Mouse (Mus musculus) CH12.LX (cell line): ENCODE results near the gene Rrp12. TPM values are rescaled to one million over a fixed set of nuclear protein-coding genes. Genes with fewer than 3 reads are reported as not detected.

Experiments
- DNase-seq: peaks from one replicate; pipeline ENCODE4 v3.0.0-alpha.2; 2013; ENCODE audit errors: extremely low read depth
- H3K27ac ChIP-seq: 2 replicates; pipeline ENCODE4 v1.5.1; 2012; ENCODE audit warnings: low read depth, mild to moderate bottlenecking, control low read depth, moderate library complexity; ENCODE audit not compliant: insufficient read depth
- H3K27me3 ChIP-seq: replicated peaks from 2 replicates; pipeline ENCODE3; 2012; ENCODE audit warnings: inconsistent platforms
- H3K36me3 ChIP-seq, 2 experiments: replicated peaks in 1 of 2; 2 replicates each; pipeline versions ENCODE3 to v1.6.1; 2012; ENCODE audit warnings: inconsistent platforms in 1 of 2, low read length in 1 of 2, mild to moderate bottlenecking in 1 of 2, mixed read lengths in 1 of 2, moderate library complexity in 1 of 2; ENCODE audit not compliant: control insufficient read depth in 1 of 2, insufficient read depth in 1 of 2
- H3K4me1 ChIP-seq, 2 experiments: 2 replicates each; pipeline ENCODE4 v1.6.1; 2012; ENCODE audit warnings: inconsistent platforms in 1 of 2, moderate library complexity in 1 of 2; ENCODE audit not compliant: insufficient read depth in 2 of 2, control insufficient read depth in 1 of 2
- H3K4me2 ChIP-seq: 2 replicates; pipeline ENCODE4 v1.6.1; 2012; ENCODE audit warnings: low read depth, mild to moderate bottlenecking, control low read depth; ENCODE audit not compliant: poor library complexity, insufficient read depth, severe bottlenecking
- H3K4me3 ChIP-seq, 3 experiments: fragments of 150-350 bp in 1 of 3; sonication (generic) in 1 of 3; replicated peaks in 1 of 3; 2 replicates each; pipeline versions ENCODE3 to v1.5.1; 2011 to 2012; ENCODE audit warnings: low read depth in 2 of 3, low read length in 2 of 3, mild to moderate bottlenecking in 2 of 3, moderate library complexity in 2 of 3, control low read depth in 1 of 3, improper control_type of control experiment in 1 of 3, inconsistent platforms in 1 of 3, mixed read lengths in 1 of 3; ENCODE audit not compliant: poor library complexity in 1 of 3
- H3K79me2 ChIP-seq: replicated peaks from 2 replicates; pipeline ENCODE4 v1.6.1; 2012; ENCODE audit warnings: mild to moderate bottlenecking, moderate library complexity; ENCODE audit not compliant: control insufficient read depth, poor library complexity, insufficient read depth, severe bottlenecking; ENCODE audit errors: extremely low read depth
- H3K9ac ChIP-seq: 2 replicates; pipeline ENCODE4 v1.6.1; 2012; ENCODE audit warnings: low read depth, mild to moderate bottlenecking, control low read depth, moderate library complexity; ENCODE audit not compliant: insufficient read depth
- H3K9me3 ChIP-seq: replicated peaks from 2 replicates; pipeline ENCODE3; 2012; ENCODE audit warnings: low read length, inconsistent platforms, mixed read lengths
- BHLHE40 ChIP-seq: IDR thresholded peaks from 2 replicates; pipeline ENCODE4 v1.6.1; 2011; ENCODE audit warnings: mild to moderate bottlenecking, low read depth, low read length, improper control_type of control experiment
- CHD2 ChIP-seq: IDR thresholded peaks from 2 replicates; pipeline ENCODE4 v1.6.1; 2011; ENCODE audit warnings: low read length, improper control_type of control experiment
- CTCF ChIP-seq, 2 experiments: IDR thresholded peaks in 1 of 2; conservative IDR thresholded peaks in 1 of 2; 2 replicates each; pipeline ENCODE4 v1.5.1; 2011 to 2012; ENCODE audit warnings: low read depth in 2 of 2, low read length in 2 of 2, improper control_type of control experiment in 1 of 2, inconsistent platforms in 1 of 2, mild to moderate bottlenecking in 1 of 2, moderate library complexity in 1 of 2
- E2F4 ChIP-seq: IDR thresholded peaks from 2 replicates; pipeline ENCODE4 v1.6.1; 2011; ENCODE audit warnings: low read depth, low read length, improper control_type of control experiment; ENCODE audit not compliant: insufficient replicate concordance
- ELF1 ChIP-seq: IDR thresholded peaks from 2 replicates; pipeline ENCODE4 v1.6.1; 2014; ENCODE audit warnings: low read depth, mild to moderate bottlenecking, inconsistent platforms, low read length, improper control_type of control experiment
- EP300 ChIP-seq: IDR thresholded peaks from 2 replicates; pipeline ENCODE4 v1.6.1; 2011; ENCODE audit warnings: low read length, improper control_type of control experiment
- ETS1 ChIP-seq: conservative IDR thresholded peaks from 2 replicates; pipeline ENCODE4 v1.6.1; 2012; ENCODE audit warnings: low read depth, mild to moderate bottlenecking, inconsistent platforms, low read length, improper control_type of control experiment, moderate library complexity
- GABPA ChIP-seq: IDR thresholded peaks from 2 replicates; pipeline ENCODE4 v1.6.1; 2012; ENCODE audit warnings: low read depth, low read length, improper control_type of control experiment, inconsistent platforms; ENCODE audit not compliant: insufficient replicate concordance
- IRF4 ChIP-seq: IDR thresholded peaks from 2 replicates; pipeline ENCODE4 v1.6.1; 2014; ENCODE audit warnings: low read depth, mild to moderate bottlenecking, inconsistent platforms, low read length, improper control_type of control experiment
- JUN ChIP-seq: IDR thresholded peaks from 2 replicates; pipeline ENCODE4 v1.6.1; 2011; ENCODE audit warnings: low read depth, mild to moderate bottlenecking, low read length, improper control_type of control experiment, moderate library complexity; ENCODE audit not compliant: insufficient read depth
- JUND ChIP-seq: conservative IDR thresholded peaks from 2 replicates; pipeline ENCODE4 v1.6.1; 2011; ENCODE audit warnings: low read depth, low read length, improper control_type of control experiment
- KAT2A ChIP-seq: IDR thresholded peaks from 2 replicates; pipeline ENCODE4 v1.6.1; 2012; ENCODE audit warnings: low read length, improper control_type of control experiment, inconsistent platforms; ENCODE audit not compliant: insufficient replicate concordance
- MAFK ChIP-seq: IDR thresholded peaks from 2 replicates; pipeline ENCODE4 v1.6.1; 2011; ENCODE audit warnings: low read length, improper control_type of control experiment; ENCODE audit not compliant: insufficient replicate concordance
- MAX ChIP-seq: IDR thresholded peaks from 2 replicates; pipeline ENCODE4 v1.6.1; 2011; ENCODE audit warnings: low read length, improper control_type of control experiment
- MEF2A ChIP-seq: IDR thresholded peaks from 2 replicates; pipeline ENCODE4 v1.6.1; 2014; ENCODE audit warnings: low read depth, mild to moderate bottlenecking, inconsistent platforms, low read length, improper control_type of control experiment, borderline replicate concordance
- NRF1 ChIP-seq: IDR thresholded peaks from 2 replicates; pipeline ENCODE4 v1.6.1; 2014; ENCODE audit warnings: low read depth, mild to moderate bottlenecking, inconsistent platforms, low read length, improper control_type of control experiment, moderate library complexity
- POLR2A ChIP-seq: IDR thresholded peaks from 2 replicates; pipeline ENCODE4 v1.6.1; 2011; ENCODE audit warnings: low read depth, mild to moderate bottlenecking, improper control_type of control experiment, low read length
- POLR2AphosphoS2 ChIP-seq: IDR thresholded peaks from 2 replicates; pipeline ENCODE4 v1.6.1; 2011; ENCODE audit warnings: low read depth, low read length, improper control_type of control experiment
- RAD21 ChIP-seq: IDR thresholded peaks from 2 replicates; pipeline ENCODE4 v1.6.1; 2011; ENCODE audit warnings: low read depth, mild to moderate bottlenecking, low read length, improper control_type of control experiment, moderate library complexity
- RCOR1 ChIP-seq: conservative IDR thresholded peaks from 2 replicates; pipeline ENCODE4 v1.6.1; 2012; ENCODE audit warnings: low read depth, mild to moderate bottlenecking, inconsistent platforms, low read length, improper control_type of control experiment
- SMC3 ChIP-seq: IDR thresholded peaks from 2 replicates; pipeline ENCODE4 v1.6.1; 2011; ENCODE audit warnings: low read depth, low read length, improper control_type of control experiment
- TBP ChIP-seq: conservative IDR thresholded peaks from 2 replicates; pipeline ENCODE4 v1.6.1; 2011; ENCODE audit warnings: low read depth, low read length, improper control_type of control experiment
- TCF12 ChIP-seq: IDR thresholded peaks from 2 replicates; pipeline ENCODE4 v1.6.1; 2014; ENCODE audit warnings: low read depth, mild to moderate bottlenecking, inconsistent platforms, low read length, improper control_type of control experiment
- UBTF ChIP-seq: IDR thresholded peaks from 2 replicates; pipeline ENCODE4 v1.6.1; 2012; ENCODE audit warnings: low read depth, mild to moderate bottlenecking, inconsistent platforms, low read length, improper control_type of control experiment, moderate library complexity
- USF1 ChIP-seq: IDR thresholded peaks from 2 replicates; pipeline ENCODE4 v1.6.1; 2014; ENCODE audit warnings: low read depth, mild to moderate bottlenecking, inconsistent platforms, low read length, improper control_type of control experiment
- USF2 ChIP-seq: conservative IDR thresholded peaks from 2 replicates; pipeline ENCODE4 v1.6.1; 2011; ENCODE audit warnings: low read depth, low read length, improper control_type of control experiment
- ZC3H11A ChIP-seq: IDR thresholded peaks from 2 replicates; pipeline ENCODE4 v1.6.1; 2012; ENCODE audit warnings: low read depth, mild to moderate bottlenecking, inconsistent platforms, low read length, improper control_type of control experiment
- ZMIZ1 ChIP-seq: IDR thresholded peaks from 2 replicates; pipeline ENCODE4 v1.6.1; 2012; ENCODE audit warnings: low read depth, mild to moderate bottlenecking, inconsistent platforms, low read length, improper control_type of control experiment
- ZNF384 ChIP-seq: IDR thresholded peaks from 2 replicates; pipeline ENCODE4 v1.6.1; 2012; ENCODE audit warnings: low read depth, low read length, improper control_type of control experiment, inconsistent platforms
- dilution Hi-C: fragments of 300-500 bp; cut with MboI; formaldehyde crosslinking; loops from 2 replicates; pipeline ENCODE4 v1.14.3; 2020; ENCODE audit warnings: low sequenced_read_pairs; ENCODE audit not compliant: extremely low pct_unique_long_range_greater_than_20kb, extremely low pct_ligation_motif_present
- in situ Hi-C: fragments of 300-500 bp; cut with MboI; formaldehyde crosslinking; loops from 3 replicates; pipeline ENCODE4 v1.14.3; 2019; ENCODE audit warnings: low sequenced_read_pairs, low pct_ligation_motif_present, low pct_unique_long_range_greater_than_20kb, mixed read lengths
- polyA plus RNA-seq: library from polyadenylated mRNA; unstranded; fragments of >175 nt; gene quantifications from 2 replicates; pipeline ENCODE4 v1.2.1, GENCODE M21; 2012; ENCODE audit warnings: low read depth; ENCODE audit not compliant: insufficient read length
- total RNA-seq, 2 experiments: library from RNA; depleted of rRNA; stranded (reverse); fragments of 300-350 nt in 1 of 2; fragments of >200 nt in 1 of 2; gene quantifications; 2 replicates each; pipeline ENCODE4 v1.2.3; 2012 to 2014

The Rrp12 gene
- total and polyA plus RNA-seq, 3 experiments, result 20.1 to 64.3 (median 42.5) TPM

GRCm38 (mm10) chr19:41844345-41844744 lies 51.6 kb downstream of the Rrp12 start:
- TF ChIP-seq ELF1 (no peak), RCOR1 (no peak), ZNF384 (no peak), CTCF (conservative IDR thresholded peaks at IDR 0.05 in 1 of 2, IDR thresholded peaks at IDR 0.05 in 1 of 2; ENCODE audit: low read depth in 2 of 2, low read length in 2 of 2) (peak in 1 of 2 experiments; percentile 71; a peak in 2 of 4 replicates), MEF2A (no peak), SMC3 (peak; percentile 31), ZC3H11A (no peak), EP300 (no peak), E2F4 (no peak), RAD21 (peak; percentile 56), JUND (no peak), CHD2 (peak; percentile 74), MAFK (no peak)
- in situ Hi-C loops (loop anchor here (10.0 kb wide), 1 partner anchor 50 kb away; the partner anchor contains the start of gene Rrp12), dilution Hi-C loops (no loop called here)
- Histone ChIP-seq H3K79me2 (no peaks in the 10 kb centered on the region), H3K4me3 (no peak overlapping the region), H3K4me1 (peaks cover 2 to 7% of the 10 kb centered on the region in 2 experiments; a peak in 1 of 4 replicates), H3K4me2 (no peak overlapping the region), H3K36me3 (no peaks in the 10 kb centered on the region), H3K27me3 (peaks cover 20% of the 10 kb centered on the region), H3K9me3 (peaks cover 6% of the 10 kb centered on the region), H3K27ac (no peak overlapping the region), H3K9ac (no peak overlapping the region)
- DNase-seq, result no peak

- no peak for TF ChIP-seq ETS1
- no peak for TF ChIP-seq POLR2AphosphoS2
- no peak for TF ChIP-seq MAX
- TF ChIP-seq KAT2A, result no peak
- no peak for TF ChIP-seq ELF1
- TF ChIP-seq TBP, result no peak
- no peak for TF ChIP-seq JUN
- no peak for TF ChIP-seq POLR2A
- TF ChIP-seq USF1, result no peak
- TF ChIP-seq UBTF, result no peak
- no peak for TF ChIP-seq USF2
- no peak for TF ChIP-seq RCOR1
- TF ChIP-seq ZMIZ1, result no peak
- TF ChIP-seq TCF12, result no peak
- TF ChIP-seq NRF1, result no peak
- TF ChIP-seq BHLHE40, result no peak
- no peak for TF ChIP-seq IRF4
- no peak for TF ChIP-seq GABPA
- DNase-seq, result no peak
- peaks cover 29% of the 10 kb centered on the region for H3K27me3 ChIP-seq
- in situ Hi-C loops, result loop anchor here (10.0 kb wide), 1 partner anchor 52 kb away; the partner anchor contains the start of gene Rrp12
- H3K36me3 ChIP-seq, result no peaks in the 10 kb centered on the region
- peaks cover 2 to 7% of the 10 kb centered on the region in 2 experiments; a peak in 1 of 4 replicates for H3K4me1 ChIP-seq
- peaks cover 6% of the 10 kb centered on the region for H3K9me3 ChIP-seq
- H3K9ac ChIP-seq, result no peak overlapping the region
- H3K27ac ChIP-seq, result no peak overlapping the region
- dilution Hi-C loops, result no loop called here
- H3K79me2 ChIP-seq, result no peaks in the 10 kb centered on the region
- no peak overlapping the region for H3K4me2 ChIP-seq
- no peak overlapping the region for H3K4me3 ChIP-seq
Measured at GRCm38 (mm10) chr19:41842706-41843105, 53.3 kb downstream of the Rrp12 start.
